Mouse (Mus musculus) cerebellum, postnatal 25 days (tissue): ENCODE results near the gene Mtus2.
A peak's percentile ranks its signal among the peaks of the same experiment; 100 is the strongest.
"Not testable (repeated sequence)": the region's sequence is repeated elsewhere in the genome, so short reads cannot be mapped to it uniquely, and the experiment has no call there.

Experiments used
- DNase-seq, 2 experiments: peaks; one replicate each; pipeline ENCODE4 v3.0.0; 2021; ENCODE audit warnings: mixed read lengths in 2 of 2

Gene Mtus2

GRCm38 (mm10) chr5:148130691-148131457 lies 173.8 kb downstream of the Mtus2 start:
- DNase-seq: peak; percentile 23 to 35

GRCm38 (mm10) chr5:148131458-148132131 lies 174.5 kb downstream of the Mtus2 start:
- no peak for DNase-seq

- no peak for DNase-seq
Measured at GRCm38 (mm10) chr5:148133448-148134060, 176.4 kb downstream of the Mtus2 start.

- no peak for DNase-seq
Measured at GRCm38 (mm10) chr5:148141662-148142061, 184.5 kb downstream of the Mtus2 start.

GRCm38 (mm10) chr5:148146200-148146823 lies 189.2 kb downstream of the Mtus2 start:
- peak; percentile 36 to 47 for DNase-seq

GRCm38 (mm10) chr5:148151894-148152599 lies 194.9 kb downstream of the Mtus2 start:
- no peak for DNase-seq

GRCm38 (mm10) chr5:148152600-148153402 lies 195.7 kb downstream of the Mtus2 start:
- DNase-seq: no peak

GRCm38 (mm10) chr5:148153403-148153713 lies 196.2 kb downstream of the Mtus2 start:
- no peak for DNase-seq

GRCm38 (mm10) chr5:148154727-148155126 lies 197.6 kb downstream of the Mtus2 start:
- DNase-seq: no peak

- peak in 1 of 2 experiments; percentile 17 for DNase-seq
Measured at GRCm38 (mm10) chr5:148159328-148159727, 202.2 kb downstream of the Mtus2 start.

- no peak for DNase-seq
Measured at GRCm38 (mm10) chr5:148160529-148161154, 203.5 kb downstream of the Mtus2 start.

- DNase-seq: no peak
Measured at GRCm38 (mm10) chr5:148165111-148165510, 208.0 kb downstream of the Mtus2 start.

- DNase-seq: no peak
Measured at GRCm38 (mm10) chr5:148175091-148175490, 218.0 kb downstream of the Mtus2 start.

- no peak for DNase-seq
Measured at GRCm38 (mm10) chr5:148175742-148176426, 218.8 kb downstream of the Mtus2 start.

GRCm38 (mm10) chr5:148176539-148176938 lies 219.4 kb downstream of the Mtus2 start:
- not testable (repeated sequence) for DNase-seq

- no peak for DNase-seq
Measured at GRCm38 (mm10) chr5:148179231-148179630, 222.1 kb downstream of the Mtus2 start.

- peak; percentile 41 to 67 for DNase-seq
Measured at GRCm38 (mm10) chr5:148180590-148181307, 223.6 kb downstream of the Mtus2 start.

GRCm38 (mm10) chr5:148181308-148181630 lies 224.1 kb downstream of the Mtus2 start:
- no peak for DNase-seq

GRCm38 (mm10) chr5:148181901-148182300 lies 224.8 kb downstream of the Mtus2 start:
- DNase-seq: peak; percentile 36 to 38

GRCm38 (mm10) chr5:148185898-148186297 lies 228.8 kb downstream of the Mtus2 start:
- DNase-seq: no peak
